Mouse (Mus musculus): Measurements from ENCODE around the gene Wdr92. TPM values are rescaled to one million over a fixed set of nuclear protein-coding genes. Genes with fewer than 3 reads are reported as not detected.

Gene Wdr92
- total RNA-seq, 1 experiment from 2014 or later = 15.8 TPM

Other genes starting within 250 kb of the Wdr92 start
- 3.0 and 3.8 TPM in 2 replicates for gene Fbxo48, start 230.7 kb upstream of the Wdr92 start, total RNA-seq (2017)
- gene Cnrip1, start 130.5 kb upstream of the Wdr92 start, total RNA-seq (2017) = 4.3 and 7.2 TPM in 2 replicates
- 408 and 428 TPM in 2 replicates for gene Plek, start 129.7 kb upstream of the Wdr92 start, total RNA-seq (2017)
- 79.3 and 82.9 TPM in 2 replicates for gene Ppp3r1, start 22.8 kb upstream of the Wdr92 start, total RNA-seq (2017)
- gene Pno1, start 29.5 kb downstream of the Wdr92 start, total RNA-seq (2017) = 20.4 and 22.7 TPM in 2 replicates
- gene C1d, start 75.5 kb downstream of the Wdr92 start, total RNA-seq (2017) = 33.6 and 50.8 TPM in 2 replicates